Mouse (Mus musculus) adrenal gland, postnatal 25 days (tissue): ENCODE results near the gene Ppp2r3d. TPM values are rescaled to one million over a fixed set of nuclear protein-coding genes. Genes with fewer than 3 reads are reported as not detected.
A peak's percentile ranks its signal among the peaks of the same experiment; 100 is the strongest.
"Not testable (repeated sequence)": the region's sequence is repeated elsewhere in the genome, so short reads cannot be mapped to it uniquely, and the experiment has no call there.

Experiments
- DNase-seq: peaks from one replicate; pipeline ENCODE4 v3.0.0; 2021; ENCODE audit warnings: mixed read lengths
- long read RNA-seq: library from polyadenylated mRNA; stranded (forward); transcript quantifications from one replicate; pipeline ENCODE4 v2.0.0, GENCODE M21; 2021
- total RNA-seq: library from RNA; stranded (reverse); gene quantifications from 2 replicates; pipeline ENCODE4 v1.2.3, GENCODE M21; 2021

Ppp2r3d gene
- 101 and 138 TPM in 2 replicates for total RNA-seq
- long read RNA-seq, partial matches to known transcripts, result 0 of 4 reads
- long read RNA-seq, other reads (novel, unspliced or antisense), result 2 of 4 reads

DNA sequence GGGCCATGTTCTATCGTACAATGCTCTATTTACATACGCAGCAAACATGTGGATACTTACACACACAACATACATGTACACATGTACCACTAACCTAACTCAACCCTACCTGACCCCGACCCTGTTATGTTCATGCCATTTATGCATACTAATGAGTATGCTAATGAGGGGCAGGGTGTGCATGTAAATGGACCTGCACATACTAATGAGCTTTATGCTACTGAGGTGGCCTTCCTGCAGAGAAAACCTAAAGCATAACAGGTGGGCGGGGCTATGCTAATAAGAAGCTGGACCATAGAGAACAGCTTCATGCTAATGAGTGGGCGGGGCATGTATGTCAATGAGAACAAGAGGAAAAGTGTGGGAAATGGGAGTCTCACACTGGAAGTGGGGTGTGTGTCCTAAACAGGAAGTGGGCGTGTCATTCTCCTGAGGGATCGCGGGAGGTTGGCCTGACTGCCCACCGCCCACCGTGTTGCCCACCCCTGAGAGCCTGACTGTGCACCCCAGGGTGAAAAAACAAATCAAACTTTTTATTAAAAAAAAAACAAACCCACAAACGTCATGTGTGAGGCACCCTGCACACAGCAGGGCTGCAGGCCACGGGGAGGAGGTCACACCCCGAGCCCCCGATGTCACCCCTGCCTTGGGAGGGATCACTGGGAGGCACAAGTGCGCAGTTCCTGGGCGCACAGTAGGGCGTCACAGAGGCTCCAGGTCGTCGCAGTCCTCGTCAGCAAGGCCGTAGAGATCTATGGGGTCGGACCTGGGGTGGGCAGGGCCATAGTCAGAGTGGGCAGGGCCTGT is at the start of gene Ppp2r3d:
Gene Ppp2r3d (minus strand): TSS at position 803 of the 807 bp plus-strand sequence.
- DNase-seq, result no peak

DNA sequence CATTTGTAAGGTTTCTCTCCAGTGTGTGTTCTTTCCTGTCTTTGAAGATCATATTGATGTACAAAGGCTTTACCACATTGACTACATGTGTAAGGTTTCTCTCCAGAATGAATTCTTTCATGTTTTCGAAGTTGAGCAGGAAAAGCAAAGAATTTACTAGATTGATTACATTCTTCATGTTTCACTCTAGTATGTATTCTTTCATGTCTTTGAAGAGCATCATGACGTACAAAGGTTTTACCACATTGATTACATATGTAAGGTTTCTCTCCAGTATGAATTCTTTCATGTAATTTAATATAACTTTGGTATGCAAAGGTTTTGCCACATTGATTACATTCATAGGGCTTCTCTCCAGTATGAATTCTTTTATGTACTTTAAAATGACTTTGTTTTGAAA is 17.0 kb upstream of the Ppp2r3d start, which contains the start of gene Gm21836:
Gene Gm21836 (minus strand): TSS at position 101 of the 400 bp plus-strand sequence.
- not testable (repeated sequence) for DNase-seq

DNA sequence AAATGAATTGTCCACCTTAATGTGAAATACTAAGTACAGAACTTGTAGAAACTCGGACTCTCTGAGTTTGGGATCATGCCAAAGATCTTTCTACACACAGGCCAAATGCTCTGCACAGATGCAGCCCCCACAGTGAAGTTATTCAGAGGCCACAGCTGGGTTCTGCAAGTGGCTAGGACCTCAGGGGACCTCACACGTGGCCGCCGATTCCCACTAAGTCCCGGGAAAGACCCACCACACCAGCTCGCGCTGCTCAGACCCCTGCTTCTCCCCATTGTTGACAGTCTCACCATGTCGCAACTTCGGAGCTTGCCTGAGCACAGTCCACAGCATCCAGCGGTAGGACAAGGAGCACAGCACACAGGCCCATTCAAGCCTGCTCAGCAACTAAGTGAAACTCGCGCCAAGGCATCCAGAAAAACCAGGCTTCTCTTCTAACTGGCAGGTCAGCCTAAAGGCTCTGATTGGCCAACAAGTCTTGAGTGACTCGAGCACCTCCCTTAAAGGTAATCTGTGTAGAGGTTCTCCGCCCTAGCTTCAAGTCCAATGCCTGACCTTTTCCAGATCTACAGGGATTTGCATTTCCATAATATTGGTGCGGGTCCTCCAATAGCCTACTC is 3.8 kb upstream of the Ppp2r3d start:
- not testable (repeated sequence) for DNase-seq

DNA sequence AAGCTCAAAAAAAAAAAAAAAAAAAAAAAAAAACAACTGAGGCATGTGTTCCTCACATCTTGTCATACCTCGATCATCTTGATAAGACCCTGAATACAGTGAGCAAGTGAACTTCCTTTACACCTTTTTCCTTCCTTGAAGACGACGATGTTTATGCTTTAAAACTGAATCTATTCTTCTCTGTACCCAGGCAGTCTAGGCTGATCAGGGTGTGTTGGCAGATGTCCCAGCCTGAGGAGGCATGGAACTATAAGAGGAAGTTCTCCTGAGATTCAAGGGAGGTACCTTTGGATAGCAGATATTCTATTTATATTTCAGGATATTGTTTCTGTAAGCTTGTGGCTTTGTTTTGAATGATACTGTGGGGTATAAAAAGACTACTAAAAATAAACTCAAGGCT is 1.4 kb upstream of the Ppp2r3d start:
- DNase-seq, result no peak

DNA sequence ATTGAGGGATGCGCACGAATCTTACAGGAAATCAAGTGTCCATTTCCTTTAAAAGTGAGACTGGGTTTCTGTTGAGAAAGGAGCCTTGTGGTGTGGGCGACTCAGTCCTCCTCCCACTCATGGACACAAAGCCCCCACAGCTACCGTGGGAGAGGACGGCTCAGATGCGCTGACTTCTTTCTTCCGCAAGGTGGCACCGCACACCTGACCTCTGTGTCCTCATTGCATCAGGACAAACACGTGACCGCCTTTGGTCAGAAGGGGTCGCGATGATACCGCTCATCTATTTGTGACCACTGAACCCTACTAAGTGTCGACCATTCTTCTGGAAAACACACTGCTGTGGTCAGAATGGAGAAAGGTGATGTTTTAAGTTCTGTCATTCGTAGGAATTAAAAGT is 1.0 kb downstream of the Ppp2r3d start:
- no peak for DNase-seq

DNA sequence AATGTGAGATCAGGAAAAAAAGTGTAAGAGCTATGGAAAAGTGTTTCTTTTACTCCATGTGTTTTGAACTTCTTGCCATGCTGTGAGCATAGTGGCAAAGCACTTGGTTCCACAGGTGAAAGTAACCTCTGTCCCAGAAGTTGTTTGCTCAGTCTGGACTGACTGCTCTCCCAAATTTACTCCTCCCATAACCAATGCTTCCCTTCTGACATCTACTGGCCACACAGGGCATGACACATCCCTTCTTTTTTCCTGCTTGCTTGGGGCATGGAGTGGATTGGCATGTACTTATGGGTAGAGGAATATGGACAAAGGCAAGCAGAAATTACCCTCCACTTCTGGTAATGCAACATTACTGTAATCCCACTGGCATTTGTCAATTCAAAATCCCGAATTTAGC is 20.1 kb downstream of the Ppp2r3d start:
- peak; percentile 27 for DNase-seq

DNA sequence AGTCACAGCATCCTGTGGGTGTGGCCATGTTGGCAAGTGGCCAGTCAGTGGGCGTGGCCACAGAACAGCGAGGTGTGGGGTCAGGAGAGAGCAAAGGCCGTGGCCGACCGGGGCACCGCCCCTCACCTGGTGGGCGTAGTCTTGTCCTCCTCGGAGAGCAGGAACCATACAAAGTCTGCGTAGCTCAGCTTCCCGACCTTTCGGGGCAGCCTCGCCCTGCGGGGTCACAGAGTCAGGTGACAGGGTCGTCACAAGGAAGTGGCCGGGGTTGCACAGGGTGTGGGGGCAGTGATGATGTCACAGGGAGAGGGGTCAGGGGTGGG is 34.2 kb downstream of the Ppp2r3d start:
- DNase-seq, result peak; percentile 8

DNA sequence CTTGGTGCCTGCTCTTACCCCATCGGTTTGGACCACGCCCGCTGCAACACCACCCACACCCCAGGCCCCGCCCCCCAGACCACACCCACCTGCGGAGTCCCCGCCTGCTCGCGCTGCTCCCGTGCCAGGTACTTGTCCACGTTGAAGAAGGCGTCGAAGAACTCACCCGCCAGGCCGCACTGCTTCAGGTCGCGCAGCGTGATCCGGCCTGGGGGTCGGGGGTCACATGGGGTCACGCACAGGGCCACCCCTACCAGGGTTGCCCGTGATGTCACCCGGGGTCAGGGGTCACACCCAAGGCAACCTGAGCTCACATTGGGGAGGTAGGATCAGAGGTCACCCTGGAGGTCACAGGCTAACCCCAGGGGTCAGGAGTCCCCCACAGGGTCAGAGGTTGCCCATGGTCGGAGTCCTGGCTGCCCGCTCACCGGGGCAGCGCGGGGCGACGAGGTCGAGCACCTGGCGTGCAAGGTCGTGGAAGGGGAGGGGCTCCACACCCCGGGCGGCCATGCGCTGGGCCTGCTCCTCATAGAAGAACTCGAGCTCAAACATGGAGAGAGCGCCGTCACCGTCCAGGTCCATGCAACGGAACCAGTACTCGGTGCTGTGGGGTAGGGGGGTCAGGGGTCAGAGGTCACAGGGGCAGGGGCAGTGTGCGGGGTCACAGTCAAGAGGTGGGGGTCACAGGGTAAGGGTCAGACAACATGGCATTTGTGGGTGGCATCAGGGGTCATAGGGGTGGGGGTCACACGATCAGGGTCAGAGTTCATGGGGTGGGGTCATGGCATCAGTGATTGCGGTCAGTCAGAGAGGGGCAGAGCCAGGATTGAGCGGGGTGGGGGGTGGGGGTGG is 34.8 kb downstream of the Ppp2r3d start:
- peak; percentile 8 for DNase-seq

DNA sequence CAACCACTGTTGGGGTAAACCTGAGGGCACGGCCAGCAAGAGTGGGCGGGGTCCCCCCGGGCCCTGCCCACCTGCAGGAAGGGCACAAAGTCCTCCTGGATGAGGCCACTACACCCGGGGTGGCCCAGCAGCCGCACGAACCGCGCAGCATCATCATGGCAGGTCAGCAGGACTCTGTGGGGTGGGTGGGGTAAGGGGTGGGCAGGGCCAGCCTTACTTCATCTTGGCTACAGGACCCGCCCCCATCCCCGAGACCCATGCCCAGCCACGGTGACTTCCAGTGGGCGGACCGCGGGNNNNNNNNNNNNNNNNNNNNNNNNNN is 36.0 kb downstream of the Ppp2r3d start:
- peak; percentile 1 for DNase-seq

DNA sequence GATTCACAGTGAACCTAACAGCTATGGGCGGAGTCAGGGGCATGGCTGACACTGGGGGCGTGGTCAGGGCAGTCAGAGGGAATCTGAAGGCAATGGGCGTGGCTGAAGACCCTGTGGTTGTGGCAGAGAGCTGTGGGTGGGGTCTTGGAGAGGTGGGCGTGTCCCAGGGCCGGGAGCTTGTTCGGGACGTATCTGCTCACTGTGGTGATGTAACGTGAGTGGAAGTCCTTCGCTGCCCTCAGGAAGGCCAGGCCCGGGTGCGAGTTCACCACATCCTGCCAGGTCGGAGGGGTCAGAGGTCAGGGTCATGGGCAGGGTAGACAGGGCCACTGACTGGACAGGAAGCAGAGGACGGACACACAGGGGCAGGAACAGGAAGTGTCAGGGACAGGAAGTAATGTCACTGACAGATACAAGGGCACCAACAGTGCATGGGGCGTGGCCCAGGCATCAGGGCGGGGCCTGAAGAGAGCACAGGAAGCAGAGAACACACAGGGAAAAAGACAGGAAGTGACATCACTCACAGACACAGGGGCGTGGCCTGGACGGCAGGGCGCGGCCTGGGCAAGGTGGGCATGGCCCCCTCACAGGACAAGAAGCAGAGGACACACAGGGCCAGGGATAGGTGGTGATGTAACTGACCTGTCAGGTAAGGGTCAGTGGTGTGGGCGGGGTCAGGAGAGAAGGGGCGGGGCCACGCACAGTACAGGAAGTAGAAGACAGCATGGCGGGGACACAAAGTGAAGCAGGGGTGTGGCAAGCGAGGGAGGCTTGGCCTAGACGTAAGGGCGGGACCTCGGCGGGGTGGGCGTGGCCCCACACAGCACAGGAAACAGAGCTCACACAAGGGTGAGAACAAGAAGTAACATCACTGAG is 36.6 kb downstream of the Ppp2r3d start:
- DNase-seq, result peak; percentile 4

DNA sequence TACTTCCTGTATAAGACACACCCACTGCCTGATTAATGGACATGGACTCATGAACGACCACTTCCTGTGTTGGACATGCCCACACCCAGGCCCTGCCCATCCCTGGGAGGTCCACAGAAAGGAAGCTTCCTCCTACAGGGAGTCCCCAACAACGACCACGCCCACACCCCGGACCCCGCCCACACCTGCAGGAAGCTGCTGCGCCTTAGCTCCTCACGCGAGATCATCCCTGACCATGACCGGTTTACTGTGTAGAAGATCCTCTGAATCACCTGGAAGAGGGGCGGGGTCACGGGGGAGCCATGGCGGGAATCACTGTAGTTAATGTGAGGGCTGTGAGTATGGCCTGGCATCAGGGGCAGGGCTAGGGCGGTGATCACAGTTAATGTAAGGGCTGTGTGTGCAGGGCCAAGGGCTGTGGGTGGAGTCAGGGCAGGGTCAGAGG is 37.3 kb downstream of the Ppp2r3d start:
- DNase-seq, result peak; percentile 5

DNA sequence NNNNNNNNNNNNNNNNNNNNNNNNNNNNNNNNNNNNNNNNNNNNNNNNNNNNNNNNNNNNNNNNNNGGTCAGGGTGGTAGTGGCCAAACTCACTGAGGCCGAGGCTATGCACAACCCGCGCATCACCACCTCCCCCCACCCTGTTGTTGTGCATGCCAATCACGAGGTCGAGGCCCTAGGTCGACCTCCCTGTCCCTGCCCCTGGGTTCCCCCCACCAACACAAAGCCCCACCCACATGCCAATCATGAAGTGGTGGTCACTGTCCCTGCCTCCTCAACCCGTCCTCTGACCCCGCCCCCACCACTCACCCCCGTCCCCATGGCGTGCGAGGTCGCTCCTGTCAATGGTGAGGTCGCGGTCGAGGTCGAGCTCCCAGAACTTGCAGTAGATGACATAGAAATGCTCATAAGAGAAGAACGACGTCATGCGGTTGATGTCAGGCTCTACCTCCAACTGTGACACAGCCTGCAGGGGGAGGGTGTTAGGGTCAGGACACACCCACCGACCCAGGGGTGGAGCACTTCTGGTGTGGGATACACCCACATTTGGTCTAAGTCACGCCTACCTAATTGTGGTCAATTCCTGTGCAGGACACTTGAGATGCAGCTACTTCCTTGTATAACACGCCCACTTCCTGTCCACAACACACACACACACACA is 37.9 kb downstream of the Ppp2r3d start:
- DNase-seq, result peak; percentile 2

DNA sequence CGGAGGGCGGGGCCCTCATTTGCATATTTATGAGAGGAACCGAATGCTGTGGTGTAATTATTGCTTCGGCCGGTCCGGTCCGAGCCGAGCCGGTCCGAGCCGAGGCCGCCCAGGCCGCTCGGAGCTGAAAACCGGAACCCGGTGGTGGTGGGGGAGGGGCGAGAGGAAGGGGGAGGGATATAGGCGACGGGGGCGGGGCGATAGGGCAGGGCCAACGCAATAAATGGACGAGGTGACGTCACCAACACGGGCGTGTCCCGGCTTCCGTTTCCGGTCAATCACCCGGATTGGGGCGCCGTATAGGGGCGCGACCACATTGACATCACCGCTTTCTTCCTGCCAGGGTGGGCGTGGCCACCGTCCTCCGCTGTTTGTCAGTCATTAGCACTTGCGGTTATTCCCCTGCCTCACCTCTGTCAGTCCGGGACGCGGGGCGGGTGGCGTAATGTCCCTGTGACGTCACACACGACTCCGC is 51.2 kb downstream of the Ppp2r3d start:
- peak; percentile 94 for DNase-seq

DNA sequence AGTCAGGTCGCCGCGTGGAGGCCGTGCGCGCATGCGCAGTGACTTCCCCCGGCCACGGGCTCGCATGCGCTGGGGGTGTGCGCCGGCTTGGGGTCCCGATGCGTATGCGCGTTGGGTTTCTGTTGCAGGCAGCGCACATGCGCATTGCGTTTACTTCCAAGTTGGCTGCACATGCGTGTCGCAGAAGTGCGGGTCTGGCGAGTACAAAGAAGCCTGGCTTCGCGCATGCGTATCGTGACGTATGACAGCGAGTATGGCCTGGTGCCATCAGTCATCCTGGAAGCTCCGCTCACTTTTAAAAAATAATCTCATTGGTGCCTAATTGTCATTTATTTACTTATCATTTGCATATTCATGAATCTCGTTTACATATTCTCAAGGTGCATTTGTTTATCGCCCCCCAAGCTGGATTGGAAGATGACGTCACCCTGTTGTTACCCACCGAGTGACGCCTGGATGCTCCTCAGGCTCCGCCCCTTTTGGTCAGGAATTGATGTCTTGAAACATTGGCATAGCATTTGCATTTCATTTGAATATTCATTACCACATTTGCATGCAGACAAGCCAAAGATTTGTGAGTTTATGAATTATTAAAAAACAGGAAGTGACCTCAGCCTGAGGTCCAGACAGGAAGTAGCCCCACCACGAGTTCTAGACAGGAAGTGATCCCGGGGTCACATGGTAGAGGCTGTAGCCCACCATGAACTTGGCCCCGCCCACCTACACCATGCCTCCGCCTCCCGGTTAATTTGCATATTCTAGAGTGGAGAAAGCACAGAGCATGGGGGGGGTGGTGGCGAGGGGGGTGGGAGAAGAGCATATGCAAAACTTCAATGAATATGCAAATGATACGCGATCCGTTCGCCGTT is 51.9 kb downstream of the Ppp2r3d start:
- DNase-seq, result peak; percentile 97

DNA sequence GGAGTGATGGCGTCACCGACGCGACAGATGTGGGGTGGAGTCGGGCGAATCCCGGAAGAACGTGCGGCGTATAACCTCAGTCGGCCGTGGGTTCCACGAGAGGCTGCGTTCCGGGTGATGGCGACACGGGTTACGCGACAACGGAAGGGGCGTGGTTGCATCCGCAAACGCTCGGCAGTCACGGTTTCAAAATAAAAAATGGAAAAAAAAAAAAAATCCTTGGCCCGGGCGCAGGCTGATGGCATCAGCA is 52.5 kb downstream of the Ppp2r3d start:
- DNase-seq, result no peak

DNA sequence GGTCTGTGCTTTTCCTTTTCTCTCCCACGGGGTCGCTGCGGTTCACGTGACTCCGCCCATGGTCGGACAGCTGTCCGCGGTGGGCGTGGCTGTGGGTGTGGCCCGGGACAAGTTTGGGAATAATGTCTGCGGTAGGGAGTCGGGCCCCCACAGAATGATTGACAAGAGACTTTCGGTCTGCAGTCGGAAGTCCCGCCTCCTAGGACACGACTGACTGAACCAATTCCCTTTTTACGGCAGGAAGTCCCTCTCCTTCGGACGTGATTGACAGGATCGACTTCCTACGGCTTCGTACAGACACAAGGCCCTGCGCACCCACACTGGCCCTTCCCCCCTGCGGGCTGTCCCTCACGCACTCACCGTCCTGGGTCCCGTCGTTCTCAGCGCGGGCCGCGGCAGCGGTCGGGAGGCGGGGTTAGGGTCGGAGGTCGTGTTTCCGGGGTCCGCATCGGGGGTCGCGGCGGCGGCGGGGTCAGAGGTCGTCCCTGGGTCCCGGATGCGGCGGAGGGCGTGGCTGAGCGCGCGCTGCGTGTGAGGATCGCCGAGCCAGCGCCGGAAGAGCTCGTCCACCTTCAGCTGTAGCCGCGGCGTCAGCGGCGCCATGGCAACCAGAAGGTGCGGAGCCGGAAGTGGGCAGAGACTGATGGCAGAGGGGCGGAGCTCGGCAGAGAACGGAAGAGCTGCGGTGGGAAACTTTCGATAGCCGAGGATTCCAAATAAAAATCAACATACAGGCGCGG is 53.0 kb downstream of the Ppp2r3d start:
- peak; percentile 94 for DNase-seq

DNA sequence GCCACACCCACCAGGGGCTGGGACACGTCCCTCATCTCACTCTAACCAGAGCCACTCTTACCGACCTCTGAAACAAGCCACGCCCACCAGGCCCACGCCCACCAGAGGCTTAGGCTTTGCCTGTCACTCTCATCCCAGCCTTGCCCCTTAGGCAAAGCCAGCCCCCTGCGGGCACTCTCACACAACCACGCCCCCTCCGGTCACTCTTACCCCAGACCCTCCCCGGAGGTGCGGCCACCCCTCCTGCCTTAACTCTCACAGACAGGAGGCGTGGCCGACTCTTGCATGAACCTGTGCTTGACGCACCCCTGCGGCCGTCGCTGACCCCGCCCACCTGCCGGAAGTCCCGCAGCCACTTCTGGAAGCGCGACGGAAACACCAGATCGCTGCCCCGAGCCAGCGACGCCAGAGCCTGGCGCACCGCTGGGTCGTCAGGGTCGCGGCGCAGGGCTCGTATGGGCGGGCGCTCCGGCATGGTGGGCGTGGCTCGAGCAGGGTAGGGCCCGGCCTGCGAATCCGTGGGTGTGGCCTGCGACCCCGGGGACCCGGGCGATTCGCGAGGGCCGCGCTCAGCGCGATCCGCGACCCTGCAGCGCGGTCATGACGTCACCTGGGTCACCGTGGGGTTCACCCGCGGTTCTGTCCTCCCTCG is 53.7 kb downstream of the Ppp2r3d start:
- peak; percentile 90 for DNase-seq

DNA sequence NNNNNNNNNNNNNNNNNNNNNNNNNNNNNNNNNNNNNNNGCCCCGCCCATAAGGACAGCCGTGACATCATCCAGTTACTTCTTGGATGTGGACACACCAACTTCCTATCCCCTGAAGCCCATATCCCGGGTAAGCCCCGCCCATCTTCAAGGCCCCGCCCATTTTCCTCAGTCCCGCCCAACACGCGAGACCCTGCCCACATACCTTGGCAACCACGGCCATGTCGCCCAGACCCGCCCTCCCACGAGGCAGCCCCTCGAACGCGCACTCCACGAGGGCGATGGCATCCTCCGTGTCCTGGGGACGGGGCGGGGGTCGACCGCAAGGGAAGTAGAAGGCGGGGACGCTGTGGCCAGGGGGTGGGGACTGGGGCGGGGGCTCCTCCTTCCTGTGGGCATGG is 54.3 kb downstream of the Ppp2r3d start:
- DNase-seq, result peak; percentile 42

DNA sequence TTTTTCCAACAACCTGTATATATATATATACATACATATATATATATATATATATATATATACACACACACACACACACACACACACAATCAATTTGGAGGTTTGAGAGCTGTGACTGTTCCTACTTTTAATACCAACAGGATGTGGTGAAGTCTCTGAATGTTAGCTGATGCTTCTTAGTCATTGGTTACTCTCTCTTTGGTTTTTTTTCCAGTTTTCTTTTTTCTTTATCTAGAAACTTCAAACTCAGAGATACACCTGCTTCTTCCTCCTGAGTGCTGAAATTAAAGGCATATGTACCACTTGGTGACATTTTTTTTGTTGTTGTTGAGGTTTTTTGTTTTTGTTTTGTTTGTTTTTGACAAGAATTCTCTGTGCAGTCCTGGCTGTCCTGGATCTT is 63.8 kb downstream of the Ppp2r3d start:
- no peak for DNase-seq
